Mouse (Mus musculus) retina, embryonic 14.5 days (tissue): ENCODE measurements around the gene Abcc8.

Source experiments
- DNase-seq: peaks from one replicate; pipeline ENCODE4 v3.0.0-alpha.2; 2015; ENCODE audit warnings: low spot score

The Abcc8 gene

DNA sequence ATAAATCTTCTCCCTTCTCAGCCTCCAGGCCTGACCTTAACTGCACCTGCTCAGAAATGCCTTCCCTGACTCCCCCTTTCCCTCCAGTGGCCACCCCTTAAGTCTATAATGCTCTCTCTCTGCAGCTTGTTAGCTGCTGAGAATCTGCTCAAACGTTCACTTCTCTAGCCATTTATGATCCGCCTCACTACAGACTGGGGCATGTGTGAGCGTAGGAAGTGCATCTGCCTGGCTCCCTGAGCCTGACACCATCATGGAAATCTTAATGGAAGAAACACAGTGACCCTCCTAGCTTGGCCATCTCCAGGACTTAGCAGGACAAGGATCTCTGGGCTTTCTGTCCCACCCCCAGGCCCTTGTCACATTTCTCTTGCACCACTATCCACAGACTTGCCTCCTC lies 69.8 kb downstream of the Abcc8 start:
- no peak for DNase-seq

GRCm38 (mm10) chr7:46105484-46105883 lies 74.3 kb downstream of the Abcc8 start:
- DNase-seq, result no peak

- no peak for DNase-seq
These were observed 75.4 kb downstream of the Abcc8 start for GRCm38 (mm10) chr7:46104256-46104915.

DNA sequence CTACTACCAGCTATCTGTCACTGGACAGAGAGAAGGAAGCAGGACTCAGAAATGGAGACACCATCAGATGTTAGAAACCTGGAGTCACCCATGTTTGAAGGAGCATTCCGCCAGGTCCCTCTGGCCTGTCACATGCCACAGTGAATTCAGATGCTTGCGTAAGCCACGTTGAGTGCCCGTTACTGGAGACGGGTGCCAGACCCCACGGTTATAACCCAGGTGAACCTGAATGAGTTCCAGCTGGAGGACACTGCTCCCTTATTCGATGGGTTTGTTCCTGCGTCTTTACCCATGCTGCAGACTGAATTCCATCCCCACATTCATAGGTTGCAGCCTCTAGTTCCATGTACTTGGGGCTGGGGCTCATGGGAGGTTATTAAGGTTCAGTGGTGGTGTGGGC lies 76.1 kb downstream of the Abcc8 start:
- DNase-seq, result no peak

GRCm38 (mm10) chr7:46103075-46103591 lies 76.7 kb downstream of the Abcc8 start:
- DNase-seq, result no peak

- DNase-seq, result peak; percentile 97
These were observed 79.3 kb downstream of the Abcc8 start, which contains the start of gene Kcnj11 for GRCm38 (mm10) chr7:46100563-46100962. Kcnj11 (minus strand) TSS chr7:46100764.

GRCm38 (mm10) chr7:46099682-46100081 lies 80.2 kb downstream of the Abcc8 start:
- no peak for DNase-seq

GRCm38 (mm10) chr7:46098919-46099286 lies 80.9 kb downstream of the Abcc8 start:
- DNase-seq, result no peak

- DNase-seq, result no peak
These were observed 81.5 kb downstream of the Abcc8 start for GRCm38 (mm10) chr7:46098221-46098918.

DNA sequence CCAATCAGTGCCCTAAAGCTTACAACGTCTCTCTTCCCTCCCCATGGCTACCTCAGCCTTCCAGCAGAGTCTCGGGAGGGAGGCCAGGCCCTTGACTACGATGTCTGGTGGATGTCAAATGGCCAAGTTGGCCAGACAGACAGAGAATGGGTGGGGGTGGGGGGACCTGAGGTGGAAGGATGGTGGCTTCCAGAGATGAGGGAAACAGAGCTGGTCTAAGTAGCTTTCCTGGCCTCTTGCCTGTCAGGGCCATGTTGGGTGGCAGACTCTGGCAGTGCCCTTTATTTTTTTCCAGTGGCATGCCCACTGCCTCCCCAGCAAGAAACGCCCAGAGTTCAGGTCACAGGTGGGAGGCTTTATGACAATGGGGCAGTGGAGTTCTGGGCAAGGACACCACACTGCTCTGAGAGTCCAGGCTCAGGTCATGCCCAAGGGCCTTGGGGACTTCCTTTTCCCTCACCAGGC lies 82.5 kb downstream of the Abcc8 start:
- no peak for DNase-seq

DNA sequence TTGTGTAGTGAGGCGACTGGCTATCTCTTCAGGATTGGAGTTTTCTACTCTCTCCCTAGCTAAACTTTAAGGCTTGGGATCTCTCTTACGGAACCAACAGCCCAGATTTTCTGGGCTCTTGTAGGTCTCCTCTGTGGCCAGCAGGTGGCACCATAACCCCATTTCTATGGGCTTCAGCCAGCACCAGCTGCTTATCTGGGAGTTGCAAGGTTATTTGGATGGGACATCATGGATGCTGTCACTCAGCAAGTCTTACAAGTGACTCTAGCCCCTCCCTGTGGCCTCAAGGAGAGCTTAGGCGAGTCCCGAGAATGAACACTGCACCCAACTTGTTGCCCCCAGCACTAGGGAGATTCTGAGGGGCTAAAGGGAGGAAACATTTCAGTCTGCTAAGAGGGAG lies 83.7 kb downstream of the Abcc8 start:
- DNase-seq, result peak; percentile 85

GRCm38 (mm10) chr7:46092803-46093202 lies 87.0 kb downstream of the Abcc8 start:
- no peak for DNase-seq

- no peak for DNase-seq
These were observed 91.6 kb downstream of the Abcc8 start for GRCm38 (mm10) chr7:46088241-46088640.

DNA sequence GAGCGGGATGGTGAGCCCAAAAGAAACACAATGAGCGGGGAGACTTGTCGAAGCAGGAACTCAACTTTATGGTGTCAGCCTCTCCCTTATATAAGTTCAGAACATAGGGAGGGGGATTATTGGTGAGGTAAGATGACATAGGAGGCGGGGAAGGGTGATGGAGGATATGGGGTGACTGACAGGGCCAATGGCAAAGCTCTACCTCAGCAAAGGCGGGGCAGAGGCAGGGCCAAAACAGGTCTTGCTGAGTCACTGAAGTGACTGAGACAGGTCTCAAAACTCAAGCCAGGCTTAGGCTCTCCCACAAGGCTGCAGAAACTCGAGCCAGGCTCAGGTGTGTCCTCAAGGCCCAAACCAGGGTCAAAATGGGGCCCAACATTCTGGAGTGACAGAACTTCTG lies 93.5 kb downstream of the Abcc8 start:
- DNase-seq, result no peak

DNA sequence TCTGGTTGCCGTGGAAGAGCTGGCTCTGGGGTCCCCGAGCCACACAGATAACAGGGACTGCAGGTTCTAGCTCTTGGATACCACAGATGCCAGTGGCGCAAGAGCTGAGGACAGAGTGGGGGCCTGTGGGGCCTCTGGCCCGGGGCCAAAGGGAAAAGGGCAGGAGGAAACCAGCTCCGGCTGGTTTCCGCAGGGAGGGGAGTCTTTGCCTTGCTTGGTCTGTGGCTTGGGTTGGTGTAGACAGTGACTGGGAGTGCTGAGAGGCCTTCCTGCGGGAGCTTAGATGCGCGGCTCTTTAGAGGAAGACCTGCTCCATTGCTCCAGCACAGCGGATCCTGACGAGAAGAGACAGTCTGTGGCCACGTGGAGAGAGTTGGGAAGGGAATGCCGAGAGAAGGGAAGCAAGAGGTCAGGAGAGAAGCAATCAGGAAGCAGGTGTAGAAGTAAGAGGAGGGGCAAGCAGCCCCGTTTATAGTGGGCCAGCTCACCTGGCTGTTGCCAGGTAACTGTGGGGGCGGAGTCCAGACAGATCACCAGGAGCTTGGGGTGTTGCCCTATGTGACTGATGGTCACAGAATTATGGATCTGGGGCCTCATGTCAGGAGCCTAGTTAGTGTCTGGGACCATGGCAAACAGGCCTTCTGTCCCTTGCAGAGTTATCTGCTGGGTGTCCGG lies 94.9 kb downstream of the Abcc8 start:
- no peak for DNase-seq

- no peak for DNase-seq
These were observed 95.8 kb downstream of the Abcc8 start for GRCm38 (mm10) chr7:46084024-46084423.

- DNase-seq, result no peak
These were observed 102.2 kb downstream of the Abcc8 start for GRCm38 (mm10) chr7:46077675-46078074.

DNA sequence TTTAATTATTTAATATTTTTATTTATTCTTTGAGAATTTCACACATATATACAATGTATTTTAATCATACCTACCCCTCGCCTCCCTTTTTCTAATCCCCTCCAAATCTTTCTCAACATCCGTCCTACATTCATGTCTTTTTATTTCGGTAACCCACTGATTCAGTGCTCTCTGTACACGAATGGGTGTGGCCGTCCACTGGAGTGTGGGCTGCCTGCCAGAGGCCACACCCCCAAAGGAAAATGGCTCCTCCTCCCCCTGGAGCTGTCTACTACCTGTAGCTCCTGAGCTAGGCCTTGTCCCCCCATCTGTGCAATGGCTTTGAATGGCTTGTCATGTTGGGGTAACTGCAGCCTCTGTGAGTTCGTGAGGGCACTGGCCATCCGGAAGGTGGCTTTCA lies 103.0 kb downstream of the Abcc8 start:
- no peak for DNase-seq

- no peak for DNase-seq
These were observed 111.0 kb downstream of the Abcc8 start for GRCm38 (mm10) chr7:46068831-46069230.

GRCm38 (mm10) chr7:46063296-46063695 lies 116.5 kb downstream of the Abcc8 start:
- no peak for DNase-seq

- DNase-seq, result no peak
These were observed 118.2 kb downstream of the Abcc8 start for GRCm38 (mm10) chr7:46061614-46062013.

DNA sequence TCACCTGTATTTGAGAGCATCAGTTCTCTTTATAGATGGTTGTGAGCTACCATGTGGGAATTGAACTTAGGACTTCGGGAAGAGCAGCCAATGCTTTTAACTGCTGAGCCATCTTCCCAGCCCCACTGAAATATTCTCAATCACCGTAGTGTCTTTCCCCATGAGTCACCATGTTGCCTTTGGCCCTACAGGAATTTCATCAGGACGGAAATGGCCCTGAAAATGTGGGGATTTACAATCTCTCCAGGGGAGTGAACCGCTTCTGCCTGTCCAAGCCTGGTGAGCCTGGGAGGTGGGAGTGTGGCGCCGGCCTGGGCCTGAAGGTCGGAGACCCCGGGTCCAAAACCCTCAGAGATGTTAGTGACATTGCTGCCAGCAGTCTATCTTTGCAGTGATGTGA lies 119.1 kb downstream of the Abcc8 start:
- no peak for DNase-seq

- DNase-seq, result no peak
These were observed 121.0 kb downstream of the Abcc8 start for GRCm38 (mm10) chr7:46058882-46059281.
